Mouse (Mus musculus) midbrain, embryonic 14.5 days (tissue): ENCODE results near the gene Spsb2. TPM values are rescaled to one million over a fixed set of nuclear protein-coding genes. Genes with fewer than 3 reads are reported as not detected.

Experiments used
- ATAC-seq: fragments of 200-750 bp; cut with Nextera tagmentation; 2 replicates; pipeline ENCODE4 v1.8.0; 2017; ENCODE audit warnings: moderate number of reproducible peaks, moderate library complexity; ENCODE audit not compliant: low FRiP score, low TSS enrichment
- DNase-seq: peaks from one replicate; pipeline ENCODE4 v3.0.0-alpha.2; 2015
- H3K27ac ChIP-seq: fragments of 300-500 bp; sonication (generic); replicated peaks from 2 replicates; pipeline ENCODE4 v1.5.1; 2014; ENCODE audit warnings: mild to moderate bottlenecking, low read depth, low read length, moderate library complexity
- H3K27me3 ChIP-seq: fragments of 300-500 bp; sonication (generic); 2 replicates; pipeline ENCODE4 v1.6.1; 2014; ENCODE audit warnings: low read length, control low read depth, mixed read lengths; ENCODE audit not compliant: control insufficient read depth, insufficient read depth
- H3K36me3 ChIP-seq: fragments of 300-500 bp; sonication (generic); 2 replicates; pipeline ENCODE4 v1.6.1; 2014; ENCODE audit warnings: low read length, control low read depth; ENCODE audit not compliant: control insufficient read depth, insufficient read depth
- H3K4me1 ChIP-seq: fragments of 300-500 bp; sonication (generic); 2 replicates; pipeline ENCODE4 v1.6.1; 2014; ENCODE audit warnings: mild to moderate bottlenecking, antibody characterized with exemption, low read length, control low read depth; ENCODE audit not compliant: control insufficient read depth, insufficient read depth
- H3K4me2 ChIP-seq: fragments of 300-500 bp; sonication (generic); 2 replicates; pipeline ENCODE4 v1.6.1; 2014; ENCODE audit warnings: mild to moderate bottlenecking, low read length, moderate library complexity
- H3K4me3 ChIP-seq: fragments of 300-500 bp; sonication (generic); replicated peaks from 2 replicates; pipeline ENCODE4 v1.5.1; 2014; ENCODE audit warnings: low read depth, low read length
- H3K9ac ChIP-seq: fragments of 300-500 bp; sonication (generic); replicated peaks from 2 replicates; pipeline ENCODE4 v1.6.1; 2014; ENCODE audit warnings: mild to moderate bottlenecking, low read length, moderate library complexity
- H3K9me3 ChIP-seq: fragments of 300-500 bp; sonication (generic); 2 replicates; pipeline ENCODE4 v1.6.1; 2016; ENCODE audit warnings: low read length, control low read depth, mixed read lengths; ENCODE audit not compliant: control insufficient read depth
- WGBS: fragments of 180-500 bp; shearing (Covaris S2); extraction: QIAGEN DNeasy Blood & Tissue Kit; methylation state at CpG from one replicate; pipeline ENCODE4 v1.1.7; 2014; 5-methylcytosine and 5-hydroxymethylcytosine counted together
- polyA plus RNA-seq: library from polyadenylated mRNA; unstranded; fragments of >200 nt; fragmentation: Nextera tagmentation; extraction: Ambion mirVana; gene quantifications from 2 replicates; pipeline ENCODE4 v1.2.1, GENCODE M21; 2014

Gene Spsb2
- polyA plus RNA-seq, 1 experiment from 2014 or later: 6.3 TPM

DNA sequence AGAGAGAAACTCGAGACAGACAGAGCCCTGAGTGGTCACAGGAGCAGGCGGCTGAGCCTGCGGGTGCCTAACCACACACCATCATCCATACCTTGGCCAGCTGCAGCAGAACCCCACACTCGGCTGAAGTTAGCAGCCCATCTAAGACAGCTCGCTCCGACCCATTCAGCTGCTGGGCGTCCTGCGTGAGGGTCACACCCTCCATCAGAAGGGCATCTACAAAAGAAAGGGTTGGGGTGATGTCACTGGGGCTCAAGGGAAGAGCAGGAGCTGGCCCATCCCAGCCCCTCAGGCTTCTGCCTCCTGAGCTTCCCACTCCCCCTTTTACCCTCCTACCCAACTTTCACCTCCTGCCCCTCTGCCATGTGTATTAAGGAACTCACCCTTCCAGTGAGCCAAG lies 42.1 kb downstream of the Spsb2 start:
- 60% methylated on average over 8 of the region's 8 CpGs for WGBS
- H3K27ac ChIP-seq: no peak overlapping the region
- peaks cover 15% of the 10 kb centered on the region for H3K36me3 ChIP-seq

DNA sequence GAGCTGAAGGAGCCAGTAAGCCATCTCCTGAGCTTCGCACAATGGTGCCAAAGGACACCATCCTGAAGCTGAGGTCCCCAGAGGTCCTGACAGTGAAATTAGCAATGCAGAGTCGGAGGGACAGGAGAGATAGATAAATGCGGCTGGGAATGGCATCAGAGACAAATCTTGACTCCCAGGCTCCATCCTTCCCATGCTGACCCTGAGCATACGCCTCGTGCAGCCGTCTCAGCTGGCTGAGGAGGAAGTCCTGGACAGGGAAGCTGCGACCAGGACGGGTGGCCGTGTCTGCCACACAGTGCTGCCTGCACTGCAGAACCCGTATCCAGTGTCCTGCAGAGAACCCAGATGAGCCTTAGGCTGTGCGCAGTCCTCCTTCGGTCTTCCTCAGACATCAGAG lies 46.2 kb downstream of the Spsb2 start:
- Histone ChIP-seq H3K27ac (no peak overlapping the region), H3K27me3 (no peaks in the 10 kb centered on the region), H3K4me3 (no peak overlapping the region), H3K9ac (no peak overlapping the region), H3K4me1 (peaks cover 12% of the 10 kb centered on the region), H3K9me3 (no peaks in the 10 kb centered on the region), H3K36me3 (peaks cover 18% of the 10 kb centered on the region; the same call in 1 of the 2 replicates), H3K4me2 (no peak overlapping the region)
- DNase-seq (no peak), ATAC-seq (no peak)
- WGBS: 77% methylated on average over 12 of the region's 12 CpGs

More for the DNA sequence above, 42.1 kb downstream of the Spsb2 start:
- no peak overlapping the region for H3K4me3 ChIP-seq
- no peaks in the 10 kb centered on the region for H3K27me3 ChIP-seq
- ATAC-seq: no peak
- no peak overlapping the region for H3K4me2 ChIP-seq
- H3K9me3 ChIP-seq: no peaks in the 10 kb centered on the region
- no peaks in the 10 kb centered on the region; the same call in 1 of the 2 replicates for H3K4me1 ChIP-seq
- no peak overlapping the region for H3K9ac ChIP-seq
- DNase-seq: no peak

DNA sequence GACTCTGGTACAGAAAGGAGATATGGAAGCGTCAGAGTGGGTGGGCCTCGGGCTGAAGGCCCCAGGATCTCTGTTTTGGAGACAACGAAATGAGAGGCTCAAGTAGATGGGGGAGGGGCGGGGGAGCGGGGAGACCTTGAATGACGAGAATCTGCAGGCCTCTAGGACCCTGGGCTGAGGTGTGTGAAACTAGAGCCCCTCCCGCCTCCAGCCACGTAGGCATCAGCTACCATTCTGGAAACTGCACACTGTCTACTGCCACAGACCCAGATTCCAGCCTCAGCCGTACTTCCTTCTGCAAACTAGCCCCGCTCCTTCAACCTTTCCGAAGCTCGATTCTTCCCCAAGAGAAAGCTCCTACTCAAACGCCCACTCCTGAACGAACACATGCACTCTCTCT lies 47.9 kb downstream of the Spsb2 start:
- H3K4me3 ChIP-seq: peak overlapping the region; percentile 66
- H3K36me3 ChIP-seq: peaks cover 26% of the 10 kb centered on the region
- ATAC-seq (peak; percentile 73), DNase-seq (peak; percentile 88)
- WGBS: 8% methylated on average over 14 of the region's 14 CpGs
- H3K4me2 ChIP-seq: peak overlapping the region; percentile 82
- H3K27me3 ChIP-seq: no peaks in the 10 kb centered on the region
- peaks cover 27% of the 10 kb centered on the region for H3K4me1 ChIP-seq
- peak overlapping the region; percentile 98 for H3K27ac ChIP-seq
- peak overlapping the region; percentile 90 for H3K9ac ChIP-seq
- no peaks in the 10 kb centered on the region for H3K9me3 ChIP-seq

- under 1% methylated on average over 81 of the region's 86 CpGs for WGBS
- Histone ChIP-seq H3K9ac (peak within 1 kb of the TSS; percentile 90), H3K4me2 (peak within 1 kb of the TSS; percentile 82), H3K27me3 (no peaks in the 10 kb centered on the region), H3K36me3 (peaks cover 26% of the 10 kb centered on the region), H3K4me1 (peaks cover 35% of the 10 kb centered on the region), H3K9me3 (no peaks in the 10 kb centered on the region), H3K27ac (peak within 1 kb of the TSS; percentile 98), H3K4me3 (peak within 1 kb of the TSS; percentile 66)
- DNase-seq (peak; percentile 92), ATAC-seq (peak; percentile 86)
These were observed 48.7 kb downstream of the Spsb2 start, which contains the start of gene P3h3 for GRCm38 (mm10) chr6:124856916-124857839. P3h3 (minus strand) TSS chr6:124857752.

GRCm38 (mm10) chr6:124857840-124858530 lies 49.5 kb downstream of the Spsb2 start:
- DNase-seq: no peak
- Histone ChIP-seq H3K4me3 (peak overlapping the region; percentile 66), H3K4me2 (peak overlapping the region; percentile 82), H3K27me3 (no peaks in the 10 kb centered on the region), H3K36me3 (peaks cover 26% of the 10 kb centered on the region), H3K9me3 (no peaks in the 10 kb centered on the region), H3K4me1 (peaks cover 43% of the 10 kb centered on the region), H3K9ac (peak overlapping the region; percentile 90), H3K27ac (peak overlapping the region; percentile 98)
- ATAC-seq: no peak
- 22% methylated on average over 26 of the region's 26 CpGs for WGBS

- Histone ChIP-seq H3K4me3 (no peak overlapping the region), H3K4me1 (peaks cover 46% of the 10 kb centered on the region), H3K27ac (0 out of 2 replicates have a peak overlapping the region, but pooled peaks have one; percentile 98), H3K4me2 (peak overlapping the region; percentile 82), H3K36me3 (peaks cover 23% of the 10 kb centered on the region), H3K27me3 (no peaks in the 10 kb centered on the region), H3K9ac (no peak overlapping the region), H3K9me3 (no peaks in the 10 kb centered on the region)
- DNase-seq (no peak), ATAC-seq (no peak)
- 80% methylated on average over 27 of the region's 28 CpGs for WGBS
These were observed 50.3 kb downstream of the Spsb2 start for GRCm38 (mm10) chr6:124858561-124859318.

- Histone ChIP-seq H3K36me3 (peaks cover 20% of the 10 kb centered on the region), H3K4me1 (peaks cover 53% of the 10 kb centered on the region), H3K4me3 (peak overlapping the region; percentile 14), H3K4me2 (peak overlapping the region; percentile 70), H3K9me3 (no peaks in the 10 kb centered on the region), H3K9ac (peak overlapping the region; percentile 47), H3K27ac (peak overlapping the region; percentile 96), H3K27me3 (no peaks in the 10 kb centered on the region)
- DNase-seq (peak; percentile 92), ATAC-seq (no peak)
- 5% methylated on average over 12 of the region's 12 CpGs for WGBS
These were observed 51.3 kb downstream of the Spsb2 start for GRCm38 (mm10) chr6:124859725-124860124.
